Mouse (Mus musculus) left cerebral cortex, adult 9 months (tissue): ENCODE data around the gene Galnt10.

Source experiments
- DNase-seq, 2 experiments: peaks; one replicate each; pipeline ENCODE4 v3.0.0; 2022; ENCODE audit warnings: low spot score in 2 of 2

Galnt10 gene

DNA sequence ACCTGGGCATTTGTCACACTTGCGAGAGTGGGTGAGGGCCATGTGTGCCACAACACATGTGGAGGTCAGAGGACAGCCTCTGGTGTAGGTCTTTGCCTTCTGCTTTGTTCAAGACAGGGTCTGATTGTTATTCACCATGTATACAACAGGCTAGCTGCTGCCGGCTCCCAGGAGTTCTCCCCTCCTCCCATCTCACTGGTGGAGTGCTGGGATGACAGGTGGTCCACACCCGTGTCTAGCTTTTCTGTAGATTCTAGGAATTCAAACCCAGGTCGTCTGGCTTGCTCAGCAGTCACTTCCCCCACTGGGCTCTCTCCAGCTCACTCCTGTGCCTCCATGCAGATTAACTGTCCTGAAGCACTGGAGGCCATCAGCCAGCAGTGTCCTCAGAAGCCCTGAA, 80.7 kb downstream of the Galnt10 start:
- DNase-seq = no peak

DNA sequence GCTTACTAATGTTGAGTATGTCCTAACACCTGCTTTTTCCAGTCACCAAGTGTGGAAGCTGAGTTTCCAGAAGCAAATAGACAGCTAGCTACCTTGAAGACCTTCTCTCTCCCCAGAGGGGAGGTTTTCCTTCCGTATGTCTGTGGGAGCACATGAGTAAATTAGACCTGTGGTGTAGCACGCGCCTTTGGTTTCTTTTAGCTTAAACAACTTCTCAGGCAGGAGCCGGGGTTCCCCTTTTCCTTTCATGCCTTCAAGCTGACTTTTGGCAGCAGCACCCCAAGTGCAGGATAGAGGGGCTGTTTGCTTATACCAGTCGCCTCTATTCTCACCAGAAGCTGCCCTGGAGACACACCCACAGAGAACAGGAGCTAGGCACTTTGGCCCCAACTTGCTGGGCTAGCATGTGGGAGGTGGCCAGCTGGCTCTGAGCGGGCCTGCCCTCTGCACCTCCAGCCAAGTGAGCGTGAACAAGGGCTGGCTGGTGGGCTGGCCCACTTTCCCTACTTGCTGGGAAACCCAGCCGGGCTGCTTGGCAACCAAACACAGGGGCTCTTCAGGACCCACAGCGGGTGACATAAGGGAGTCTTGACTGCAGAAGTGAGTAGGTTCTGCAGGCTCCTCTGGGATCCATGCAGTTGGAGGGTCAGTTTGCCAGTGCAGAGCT, 82.2 kb downstream of the Galnt10 start:
- peak; percentile 10 to 49 for DNase-seq

DNA sequence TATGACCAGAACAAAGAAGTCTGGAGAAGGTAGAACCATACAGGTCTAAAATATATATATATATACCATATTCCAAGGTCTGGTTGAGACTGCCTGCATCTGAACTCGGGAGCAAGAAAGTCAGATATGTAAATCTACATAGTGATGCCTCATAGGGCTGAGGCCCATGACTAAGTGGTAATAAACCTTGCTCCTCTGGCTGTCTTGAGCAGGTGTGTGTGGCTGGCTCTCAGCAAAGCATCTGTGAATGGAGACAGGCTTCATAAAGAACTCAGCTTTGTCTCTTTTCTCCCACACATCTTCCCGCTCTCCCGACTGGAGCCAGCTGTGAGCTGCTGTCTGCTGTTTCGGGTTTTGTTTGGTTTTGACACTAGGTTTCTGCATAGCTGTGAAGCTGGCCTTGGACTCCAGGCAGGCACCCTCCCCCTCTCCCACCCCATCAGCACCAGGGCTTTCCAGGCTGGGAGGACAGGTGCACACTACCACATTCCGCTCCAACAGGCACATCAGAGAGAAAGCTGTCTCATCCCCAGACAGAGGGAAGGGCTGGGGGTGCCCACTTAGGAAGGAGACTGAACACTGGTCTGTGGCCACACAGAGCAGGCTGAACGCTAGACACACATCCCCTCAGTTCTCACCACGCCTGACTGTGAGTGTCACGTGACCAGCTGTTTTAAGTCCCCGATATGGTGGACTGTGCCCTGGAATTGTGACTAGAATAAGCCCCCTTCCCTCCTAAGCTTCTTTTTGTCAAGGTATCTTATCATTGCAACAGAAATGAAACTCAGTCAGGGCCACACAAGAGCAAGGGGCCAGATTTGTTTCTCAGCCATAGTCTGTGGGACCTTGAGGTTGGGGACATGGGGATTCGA, 87.4 kb downstream of the Galnt10 start:
- no peak for DNase-seq

DNA sequence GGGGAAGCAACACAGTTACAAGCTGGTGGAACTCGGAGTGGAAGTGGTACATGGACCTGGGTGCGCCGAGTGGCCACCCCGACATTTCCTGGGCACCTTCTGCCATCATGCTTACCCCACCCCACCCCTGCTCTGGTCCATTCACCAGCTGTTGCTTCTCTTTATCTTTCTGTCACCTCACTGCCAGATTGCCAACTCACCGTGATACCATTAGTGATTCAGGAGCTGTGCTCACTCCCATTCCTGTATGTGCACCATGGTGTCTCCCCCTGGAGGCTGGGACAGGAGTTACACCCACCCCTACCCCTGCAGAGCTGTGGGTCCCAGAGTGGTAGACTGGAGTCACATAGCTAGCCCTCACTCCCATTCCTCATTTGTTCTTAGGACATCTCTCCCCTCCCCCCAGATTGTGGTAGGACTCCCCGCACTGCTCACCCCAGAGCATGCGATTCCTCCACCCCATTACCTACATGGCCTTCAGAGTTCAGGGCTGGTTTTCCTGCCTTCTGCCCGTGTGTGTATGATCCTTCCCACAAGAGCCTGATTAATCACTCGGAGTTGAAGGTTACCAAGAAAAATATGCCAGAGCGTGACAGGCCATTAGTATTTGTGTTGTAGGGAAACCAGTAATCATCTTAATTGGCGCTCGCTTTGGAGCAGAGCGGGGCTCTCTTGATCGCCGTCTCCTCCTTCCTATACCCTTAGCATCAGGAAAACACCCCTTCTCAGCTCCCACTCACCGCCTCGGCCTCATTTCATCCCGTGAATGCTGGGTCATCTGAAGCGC, 102.2 kb downstream of the Galnt10 start:
- no peak for DNase-seq

DNA sequence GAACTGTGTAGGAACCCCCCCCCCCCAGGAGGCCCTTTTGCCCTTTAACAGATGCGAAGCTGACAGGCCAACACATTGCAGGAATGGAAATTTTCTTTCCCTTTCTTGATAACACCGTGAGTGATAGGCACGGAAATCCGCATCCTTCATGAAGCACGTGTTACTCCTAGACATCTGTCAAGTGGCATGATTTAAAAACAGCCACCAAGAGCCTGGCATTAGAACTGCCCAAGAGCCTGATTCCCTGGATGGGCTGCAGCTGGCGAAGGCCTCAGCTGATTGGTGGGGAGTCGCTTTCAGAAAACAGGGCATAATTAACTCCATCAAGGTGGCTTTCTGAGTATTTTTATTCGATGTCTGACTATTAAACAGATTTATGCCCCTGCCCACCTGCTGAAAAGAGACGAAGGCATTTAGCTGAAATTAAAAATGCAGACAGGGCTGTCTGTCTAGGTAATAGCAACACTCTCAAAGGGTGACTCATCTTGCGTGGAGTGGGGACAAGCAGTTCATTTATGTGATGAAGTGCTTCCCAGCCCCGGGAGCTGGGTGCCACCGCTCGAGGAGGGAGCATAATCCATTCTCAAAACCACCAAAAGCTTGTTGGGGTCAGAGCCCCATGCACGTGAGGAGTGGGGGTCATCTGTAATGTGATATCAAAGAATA, 108.4 kb downstream of the Galnt10 start:
- no peak for DNase-seq

DNA sequence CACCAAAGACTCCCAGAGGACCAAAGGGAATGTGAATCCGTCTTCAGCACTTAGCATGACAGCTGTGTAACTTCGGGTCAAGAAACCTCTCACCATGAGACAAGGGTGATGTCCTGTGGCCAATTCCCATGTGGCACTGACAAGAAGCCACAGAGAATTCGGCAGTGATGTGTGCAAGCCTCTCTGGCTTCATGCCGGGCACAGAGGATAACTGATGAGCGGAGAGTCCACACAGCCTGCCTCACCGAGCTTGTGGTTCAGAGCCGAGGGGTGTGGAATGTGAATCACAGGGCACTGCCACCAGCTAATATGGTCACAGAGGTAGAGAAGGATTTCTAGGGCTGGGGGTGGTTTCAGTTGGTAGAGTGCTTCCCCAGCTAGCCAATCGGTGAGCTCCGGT, 113.4 kb downstream of the Galnt10 start:
- no peak for DNase-seq

DNA sequence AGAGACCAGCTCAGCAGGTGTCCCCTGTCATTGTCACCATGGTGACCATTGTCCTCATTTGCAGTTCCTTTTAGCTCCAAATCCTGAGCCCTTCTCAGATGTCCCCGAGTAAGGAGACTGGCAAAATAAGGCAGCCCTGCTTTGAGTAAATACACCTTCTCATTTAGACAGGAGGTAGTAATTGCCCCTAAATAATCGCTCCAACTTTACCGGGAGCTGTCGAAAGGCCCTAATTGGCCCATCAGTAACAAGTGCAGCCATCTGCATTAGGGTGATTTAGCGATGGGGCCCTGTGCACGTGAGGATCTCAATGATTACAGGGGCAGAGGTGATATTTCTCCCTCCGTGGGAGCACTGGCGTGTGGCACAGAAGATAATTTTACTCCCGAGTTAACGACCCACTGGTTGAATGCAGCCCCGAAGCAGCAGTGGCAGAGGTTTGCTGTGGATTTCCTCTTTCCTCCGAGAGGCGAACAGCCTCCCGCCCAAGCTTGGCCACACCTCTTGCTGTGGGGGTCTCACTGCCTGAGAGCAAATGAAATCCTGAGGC, 115.3 kb downstream of the Galnt10 start:
- DNase-seq = no peak

DNA sequence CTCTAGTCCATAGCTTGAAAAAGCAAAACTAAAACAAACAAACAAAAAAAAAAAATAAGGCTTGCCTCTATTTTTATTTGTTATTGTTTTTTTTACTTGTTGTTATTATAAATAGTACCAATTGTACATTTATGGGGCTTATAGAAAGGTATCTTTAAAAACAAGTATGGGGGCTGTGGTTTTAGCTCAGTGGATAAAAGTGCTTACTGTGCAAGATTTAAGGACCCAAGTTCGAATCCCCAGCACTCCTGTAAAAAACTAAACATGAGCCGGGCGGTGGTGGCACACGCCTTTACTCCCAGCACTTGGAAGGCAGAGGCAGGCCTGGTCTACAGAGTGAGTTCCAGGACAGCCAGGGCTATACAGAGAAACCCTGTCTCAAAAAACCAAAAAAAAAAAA, 116.1 kb downstream of the Galnt10 start:
- DNase-seq = no peak

DNA sequence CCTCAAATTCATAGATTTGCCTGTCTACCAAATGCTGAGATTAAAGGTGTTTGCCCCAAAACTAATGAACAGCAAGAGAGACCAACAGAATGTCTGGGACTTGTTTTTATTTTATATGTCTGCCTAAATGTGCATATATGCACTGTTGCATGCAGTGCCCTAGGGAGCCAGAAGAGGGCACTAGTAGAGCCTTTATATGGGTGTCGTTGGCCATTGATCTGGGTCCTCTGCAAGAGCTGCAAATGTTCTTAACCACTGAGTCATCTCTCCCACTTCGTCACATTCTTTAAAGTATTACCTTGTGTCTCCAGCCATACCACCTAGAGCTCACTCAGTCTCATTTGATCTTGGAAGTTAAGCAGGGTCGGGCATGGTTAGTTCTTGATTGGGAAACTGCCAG, 118.9 kb downstream of the Galnt10 start:
- DNase-seq = no peak

DNA sequence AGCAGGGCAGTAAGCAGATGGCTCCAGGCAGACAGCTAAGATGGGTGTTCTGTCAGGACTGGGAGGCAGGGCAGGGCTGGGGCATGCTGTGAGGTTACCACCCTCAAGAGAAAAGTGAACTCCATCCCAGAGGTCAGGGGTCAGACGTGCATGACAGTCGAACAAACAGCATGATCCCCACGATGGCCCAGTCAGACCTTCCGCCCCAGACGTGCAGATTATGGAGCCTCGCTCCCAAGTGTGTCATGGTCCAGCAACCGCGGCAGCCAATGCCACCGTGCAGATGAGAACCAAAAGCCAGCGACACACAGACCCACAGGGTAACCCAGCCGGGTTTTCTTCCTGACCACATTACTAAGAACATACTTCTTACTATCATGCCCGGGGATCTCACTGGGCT, 121.4 kb downstream of the Galnt10 start:
- no peak for DNase-seq

DNA sequence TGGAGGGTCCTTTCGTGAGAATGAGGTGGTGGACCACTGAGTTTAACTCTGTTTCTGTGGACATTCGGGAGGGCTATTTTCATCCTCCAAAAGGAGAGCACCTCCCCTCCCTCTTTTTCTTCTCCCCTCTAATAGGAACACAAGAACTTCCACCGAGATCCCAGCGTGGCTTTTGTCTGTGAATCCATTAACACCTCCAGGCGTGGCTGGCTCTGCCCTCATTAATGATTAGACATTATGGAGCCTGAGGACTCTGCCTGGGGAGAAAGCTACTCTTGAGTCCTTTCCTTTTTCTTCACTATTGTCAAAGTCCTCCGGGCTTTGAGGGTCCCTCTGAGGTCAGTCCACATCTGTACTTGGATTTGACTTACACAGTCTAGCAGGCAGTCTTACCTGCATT, 121.9 kb downstream of the Galnt10 start:
- DNase-seq = no peak

DNA sequence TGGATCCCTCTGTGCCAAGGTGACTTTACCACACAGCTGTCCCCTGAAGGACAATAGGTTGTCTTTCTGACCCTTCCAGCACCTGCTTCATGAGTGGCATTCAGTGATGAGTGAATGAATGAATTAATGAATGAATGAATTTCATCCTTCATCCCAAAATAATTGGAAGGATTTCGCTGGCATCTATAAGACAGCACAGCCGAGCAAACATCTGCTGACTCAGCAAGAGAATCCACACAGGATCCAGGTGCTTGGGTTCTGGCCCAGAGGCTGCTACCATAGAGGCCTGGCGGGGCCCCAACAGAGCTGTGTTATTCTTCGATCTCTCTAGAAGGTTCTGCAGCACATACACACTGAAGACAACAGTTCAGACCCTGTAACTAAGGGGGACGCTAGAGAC, 125.5 kb downstream of the Galnt10 start:
- no peak for DNase-seq

DNA sequence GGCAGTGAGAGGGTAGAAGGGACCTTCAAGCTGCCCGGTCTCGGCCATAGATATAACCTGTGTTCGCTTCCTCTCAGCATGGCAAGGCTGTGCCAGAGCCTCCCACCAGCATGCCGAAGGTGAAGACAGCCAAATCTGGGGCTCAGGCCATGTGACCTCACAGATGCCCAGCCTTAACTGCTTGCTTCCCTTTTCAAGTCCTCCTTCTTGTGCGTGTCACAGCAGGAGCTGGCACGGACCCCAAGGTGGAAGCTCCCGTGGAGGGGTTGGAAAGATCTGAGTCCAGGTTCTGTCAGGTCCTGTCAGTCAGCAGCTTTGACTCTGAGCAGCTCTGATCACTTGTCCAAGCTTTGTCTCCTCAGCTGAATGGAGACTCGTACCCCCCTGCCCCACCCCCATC, 126.4 kb downstream of the Galnt10 start:
- no peak for DNase-seq

DNA sequence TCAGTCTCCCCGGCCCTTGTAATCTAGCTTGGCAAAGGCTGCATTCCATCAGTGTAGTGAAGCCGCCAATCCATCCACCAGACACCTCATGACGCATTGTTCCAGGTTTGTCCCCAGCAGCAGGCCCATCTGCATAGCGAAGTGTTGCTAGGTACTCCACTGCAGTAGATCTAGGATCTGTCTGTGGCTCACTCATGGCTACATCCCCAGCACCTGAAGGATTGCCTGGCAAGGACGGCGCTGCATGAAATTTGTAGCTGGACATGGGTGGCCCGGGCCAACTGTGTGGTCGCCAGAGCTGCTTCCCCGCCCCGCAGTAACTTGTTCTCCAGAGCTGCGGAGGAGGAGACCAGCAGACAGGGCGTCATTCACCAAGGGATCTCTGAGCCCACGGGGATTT, 128.2 kb downstream of the Galnt10 start:
- no peak for DNase-seq

DNA sequence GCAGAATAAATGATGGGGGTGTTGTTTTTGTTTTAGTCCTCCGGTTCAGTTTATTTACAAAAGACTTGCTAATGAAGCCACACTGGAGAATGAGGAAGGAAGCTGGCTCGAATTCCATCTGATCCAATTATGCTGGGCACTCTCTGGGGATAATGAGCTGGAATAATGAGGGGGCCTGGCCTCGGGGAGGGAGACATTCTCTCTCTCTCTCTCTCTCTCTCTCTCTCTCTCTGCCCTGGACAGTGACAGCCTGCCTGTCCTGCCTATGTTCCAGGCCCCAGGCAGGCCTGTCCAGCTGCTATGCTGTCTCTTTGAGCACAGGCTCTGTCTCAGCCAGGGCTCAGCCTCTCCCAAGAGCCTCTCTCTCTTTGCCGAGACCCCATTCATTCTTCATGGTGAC, 128.7 kb downstream of the Galnt10 start:
- no peak for DNase-seq

DNA sequence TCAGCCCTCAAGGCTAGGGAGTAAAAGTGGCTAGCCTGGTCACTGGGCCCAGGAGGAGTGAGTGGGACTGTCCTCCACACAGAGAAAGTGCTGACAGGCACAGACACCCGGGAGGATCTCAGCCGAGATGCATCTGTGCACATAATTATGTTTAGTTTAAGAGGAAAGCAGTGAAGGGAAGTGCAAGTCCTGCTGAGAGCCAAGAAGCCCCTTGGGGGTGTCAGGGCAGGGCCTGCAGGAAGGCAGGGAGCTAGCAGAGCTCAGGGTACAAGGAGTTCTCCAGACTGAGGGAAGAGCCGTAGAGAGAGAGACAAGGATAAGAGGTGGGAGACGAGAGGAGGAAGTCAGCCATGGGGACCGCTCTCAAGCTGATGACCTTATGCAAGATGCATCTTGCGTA, 130.6 kb downstream of the Galnt10 start:
- DNase-seq = no peak

DNA sequence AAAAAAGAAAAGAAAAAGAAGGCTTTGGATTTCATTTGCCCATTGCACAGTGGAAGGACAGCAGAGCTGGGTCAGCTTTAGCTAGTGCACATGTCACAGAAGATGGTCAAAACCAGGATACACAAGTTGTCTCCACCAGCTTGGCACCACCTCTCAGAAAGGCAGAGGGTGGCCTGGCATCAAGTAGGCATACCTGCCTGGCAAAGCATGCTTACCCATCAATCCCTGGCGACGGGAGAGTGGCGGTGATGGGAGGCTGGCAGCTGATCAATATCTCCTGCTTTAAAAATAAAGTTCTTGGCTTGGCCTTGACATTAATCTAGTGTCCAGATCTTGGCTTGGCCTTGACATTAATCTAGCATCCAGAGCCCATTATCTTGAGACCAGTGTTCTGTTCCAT, 131.3 kb downstream of the Galnt10 start:
- DNase-seq = no peak

DNA sequence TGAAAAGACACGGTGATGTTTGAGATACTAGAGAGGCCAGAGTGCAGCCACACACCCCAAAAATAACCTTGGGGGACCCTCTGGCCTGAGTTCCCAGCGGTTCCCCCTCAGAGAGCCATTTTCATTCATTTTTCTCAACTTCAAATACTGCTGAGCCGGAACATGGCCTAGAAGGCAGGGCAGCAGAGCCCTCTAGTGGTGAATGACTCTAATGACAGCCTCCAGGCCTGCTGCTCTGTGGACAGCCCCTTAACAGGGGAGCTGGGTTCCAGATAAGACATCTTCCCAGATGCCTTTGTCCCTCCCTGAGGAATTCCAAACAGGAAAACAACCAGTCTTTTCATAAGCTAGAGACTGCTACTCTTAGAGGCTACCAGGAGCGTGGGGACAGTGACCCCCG, 133.1 kb downstream of the Galnt10 start:
- DNase-seq = peak in 1 of 2 experiments; percentile 41

DNA sequence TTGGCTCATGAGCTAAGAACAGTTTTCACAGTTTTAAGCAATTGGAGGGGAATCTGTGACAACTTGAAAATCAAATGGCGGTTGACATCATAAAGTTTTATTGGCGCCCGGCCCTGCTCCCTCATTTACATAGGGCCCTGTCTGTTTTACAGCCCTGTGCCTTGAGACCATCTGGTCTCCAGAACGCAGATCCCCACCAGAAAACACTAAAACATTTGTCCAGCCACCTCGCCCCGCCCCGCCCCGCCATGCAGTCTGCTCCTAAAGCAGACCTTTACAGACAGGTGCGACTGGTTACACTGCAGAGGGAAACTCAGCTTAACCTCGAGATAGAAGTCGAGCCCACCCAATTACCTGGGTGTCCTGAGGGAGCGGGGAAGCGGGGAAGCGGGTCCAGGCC, 134.6 kb downstream of the Galnt10 start:
- no peak for DNase-seq

DNA sequence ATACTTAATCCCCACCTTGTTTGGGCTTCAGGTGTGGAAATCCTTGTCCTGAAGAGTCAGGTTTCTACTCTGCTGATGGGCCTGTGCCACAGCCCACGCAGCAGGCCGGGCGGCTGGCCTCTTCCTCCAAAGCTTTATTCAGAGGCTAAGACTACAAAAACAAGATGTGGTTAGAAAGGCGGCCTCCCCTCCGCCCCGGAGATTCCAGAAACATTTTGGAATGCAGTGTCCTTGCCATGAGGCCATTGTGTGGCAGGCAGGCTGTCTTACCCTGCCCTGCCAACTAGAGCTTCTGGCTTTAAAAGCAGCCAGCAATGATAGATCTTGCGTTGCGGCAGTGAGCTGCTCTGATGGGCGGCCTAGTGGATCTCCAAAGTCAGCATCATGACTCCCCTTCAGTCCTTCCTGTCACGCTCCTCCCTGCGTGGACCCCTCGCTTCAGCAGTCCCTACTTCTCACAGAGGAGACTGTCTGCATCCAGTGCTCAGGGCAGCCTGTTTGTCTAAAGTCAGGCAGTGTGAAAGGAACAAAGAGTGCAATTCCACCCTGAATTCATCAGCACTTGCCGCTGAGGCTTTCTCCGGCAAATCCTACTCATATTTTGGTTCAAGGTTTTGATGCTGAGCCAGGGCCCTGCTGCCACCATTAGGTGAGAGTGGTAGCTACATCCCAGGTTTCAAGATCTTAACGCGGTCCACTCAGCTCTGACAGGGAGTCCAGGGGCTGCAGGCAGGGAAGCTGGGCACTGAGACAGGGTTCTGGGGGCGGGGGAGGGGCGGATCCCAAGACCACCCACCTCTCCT, 141.6 kb downstream of the Galnt10 start:
- DNase-seq = peak in 1 of 2 experiments; percentile 64

DNA sequence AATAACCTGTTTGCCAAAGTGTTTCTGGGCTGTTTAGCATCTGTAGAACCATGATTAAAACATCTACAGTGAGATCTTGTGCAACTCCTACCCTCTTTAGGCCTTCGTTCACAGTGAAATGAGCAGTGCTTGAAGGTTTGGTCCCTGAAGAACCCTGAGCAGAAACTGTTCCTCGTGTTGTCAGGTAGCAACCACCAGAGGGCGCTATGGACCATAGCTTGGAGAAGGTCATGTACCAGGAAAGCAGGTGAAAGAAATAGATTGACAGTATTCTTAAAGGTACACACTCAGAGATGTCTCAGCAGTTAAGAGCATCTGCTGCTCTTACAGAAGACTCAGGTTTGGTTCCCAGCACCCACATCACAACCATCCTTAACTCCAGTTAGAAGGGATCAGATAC, 142.7 kb downstream of the Galnt10 start:
- DNase-seq = peak in 1 of 2 experiments; percentile 29
